Mouse (Mus musculus) liver, adult 2 months (tissue): ENCODE data around the gene Zfp619.

Experiments used
- CTCF ChIP-seq: fragments of 200-500 bp; IDR thresholded peaks from 2 replicates; pipeline ENCODE4 v1.5.1; 2011; ENCODE audit warnings: low read depth, low read length, control low read depth
- POLR2A ChIP-seq: fragments of 200-500 bp; IDR thresholded peaks from 2 replicates; pipeline ENCODE4 v1.6.1; 2011; ENCODE audit warnings: low read length, control low read depth; ENCODE audit not compliant: insufficient read depth; ENCODE audit errors: extremely low read depth

- TF ChIP-seq CTCF: no peak
- TF ChIP-seq POLR2A: no peak
Measured at GRCm38 (mm10) chr7:39487854-39488205, 29.7 kb upstream of the Zfp619 start.
